Mouse (Mus musculus) layer of hippocampus, adult 2 months (tissue): ENCODE results near the gene Unc5cl. TPM values are rescaled to one million over a fixed set of nuclear protein-coding genes. Genes with fewer than 3 reads are reported as not detected.

ENCODE experiments used
- DNase-seq, 2 experiments: peaks; one replicate each; pipeline ENCODE4 v3.0.0; 2022; ENCODE audit warnings: low spot score in 2 of 2
- H3K27ac ChIP-seq: fragments of 200-600 bp; 2 replicates; pipeline ENCODE4 v1.8.1; 2022
- H3K4me3 ChIP-seq: fragments of 200-600 bp; 2 replicates; pipeline ENCODE4 v1.8.1; 2022; ENCODE audit warnings: mild to moderate bottlenecking
- CTCF ChIP-seq: fragments of 200-600 bp; conservative IDR thresholded peaks from 2 replicates; pipeline ENCODE4 v1.8.1; 2022; ENCODE audit warnings: antibody characterized with exemption, mild to moderate bottlenecking, moderate library complexity
- total RNA-seq, 2 experiments: library from RNA; stranded (reverse); gene quantifications; 2 replicates each; pipeline ENCODE4 v1.2.3; 2021

The Unc5cl gene
- total RNA-seq, 2 experiments from 2014 or later = 0.37 to 0.92 TPM

GRCm38 (mm10) chr17:48419571-48419970 is 35.1 kb upstream of the Unc5cl start:
- no peak for DNase-seq
- H3K4me3 ChIP-seq = no peak overlapping the region
- no peak overlapping the region for H3K27ac ChIP-seq

GRCm38 (mm10) chr17:48424237-48424636 is 30.5 kb upstream of the Unc5cl start:
- DNase-seq = no peak
- Histone ChIP-seq H3K27ac (no peak overlapping the region), H3K4me3 (no peak overlapping the region)
- no peak for TF ChIP-seq CTCF

More at GRCm38 (mm10) chr17:48419571-48419970, 35.1 kb upstream of the Unc5cl start:
- no peak for TF ChIP-seq CTCF

- no peak overlapping the region for H3K27ac ChIP-seq
- TF ChIP-seq CTCF = no peak
- no peak overlapping the region for H3K4me3 ChIP-seq
- DNase-seq = no peak
Measured at GRCm38 (mm10) chr17:48425823-48426612, 28.7 kb upstream of the Unc5cl start.

GRCm38 (mm10) chr17:48426991-48427750 is 27.5 kb upstream of the Unc5cl start:
- no peak for DNase-seq
- Histone ChIP-seq H3K4me3 (no peak overlapping the region), H3K27ac (no peak overlapping the region)
- no peak for TF ChIP-seq CTCF

GRCm38 (mm10) chr17:48427852-48428530 is 26.7 kb upstream of the Unc5cl start:
- no peak for TF ChIP-seq CTCF
- Histone ChIP-seq H3K4me3 (no peak overlapping the region), H3K27ac (no peak overlapping the region)

GRCm38 (mm10) chr17:48430394-48430793 is 24.3 kb upstream of the Unc5cl start:
- DNase-seq = no peak
- Histone ChIP-seq H3K27ac (no peak overlapping the region), H3K4me3 (no peak overlapping the region)
- no peak for TF ChIP-seq CTCF

More at GRCm38 (mm10) chr17:48427852-48428530, 26.7 kb upstream of the Unc5cl start:
- no peak for DNase-seq

- no peak for DNase-seq
- TF ChIP-seq CTCF = no peak
- Histone ChIP-seq H3K27ac (no peak overlapping the region), H3K4me3 (no peak overlapping the region)
Measured at GRCm38 (mm10) chr17:48431054-48431453, 23.6 kb upstream of the Unc5cl start.

GRCm38 (mm10) chr17:48432158-48432980 is 22.3 kb upstream of the Unc5cl start, which contains the start of gene Apobec2:
Gene Apobec2, minus strand, starts transcription at chr17:48432930.
- Histone ChIP-seq H3K4me3 (no peak within 1 kb of the TSS), H3K27ac (no peak within 1 kb of the TSS)
- TF ChIP-seq CTCF = no peak
- no peak for DNase-seq

- no peak for DNase-seq
- no peak for TF ChIP-seq CTCF
- H3K4me3 ChIP-seq = no peak overlapping the region
- H3K27ac ChIP-seq = no peak overlapping the region
Measured at GRCm38 (mm10) chr17:48433006-48433655, 21.6 kb upstream of the Unc5cl start.

GRCm38 (mm10) chr17:48433689-48434330 is 20.9 kb upstream of the Unc5cl start:
- H3K4me3 ChIP-seq = no peak overlapping the region
- no peak for DNase-seq
- TF ChIP-seq CTCF = peak; percentile 54
- H3K27ac ChIP-seq = no peak overlapping the region

- H3K4me3 ChIP-seq = no peak overlapping the region
- H3K27ac ChIP-seq = no peak overlapping the region
- DNase-seq = no peak
- no peak for TF ChIP-seq CTCF
Measured at GRCm38 (mm10) chr17:48434479-48434878, 20.2 kb upstream of the Unc5cl start.
